ENCODE assay signal across 8 mouse cellular contexts in genomic region chr10:81551597-81552102, GRCm38 (mm10). TPM values are rescaled to one million over a fixed set of nuclear protein-coding genes. Genes with fewer than 3 reads are reported as not detected.
DNase-seq lines count a peak whose midpoint lies in the region; ATAC-seq and TF ChIP-seq lines count a peak whose summit lies in the region.

No protein-coding gene starts in this region.

- no peak overlapping the region for H3K4me2 ChIP-seq in forebrain, embryonic 15.5 days (replicated peaks)
- no peak overlapping the region for H3K4me2 ChIP-seq in liver, postnatal 0 days (ENCODE audit: low read depth, low read length)
- H3K4me2 ChIP-seq in neural tube, embryonic 14.5 days (ENCODE audit: low read depth, low read length): no peak overlapping the region

- H3K4me3 ChIP-seq in ES-E14 (ENCODE audit: insufficient read depth in 1 of 2, low read depth in 1 of 2, low read length in 2 of 2, poor library complexity in 1 of 2, severe bottlenecking in 1 of 2): no peak overlapping the region
- no peak overlapping the region for H3K4me3 ChIP-seq in forebrain, embryonic 15.5 days
- H3K4me3 ChIP-seq in liver, postnatal 0 days (ENCODE audit: low read depth, low read length): no peak overlapping the region
- no peak overlapping the region for H3K4me3 ChIP-seq in neural tube, embryonic 14.5 days (ENCODE audit: low read depth, low read length)

- no peaks in the 10 kb centered on the region for H3K9me3 ChIP-seq in ES-E14 (ENCODE audit: control insufficient read depth, insufficient read depth, low read depth, low read length)
- H3K9me3 ChIP-seq in forebrain, embryonic 15.5 days: no peaks in the 10 kb centered on the region
- H3K9me3 ChIP-seq in liver, postnatal 0 days (ENCODE audit: low read length): no peaks in the 10 kb centered on the region
- no peaks in the 10 kb centered on the region for H3K9me3 ChIP-seq in neural tube, embryonic 14.5 days (ENCODE audit: control insufficient read depth, low read length)

- in situ Hi-C loops in ES-E14 (cut with MboI; ENCODE audit: low sequenced_read_pairs in 2 of 2, unreplicated experiment in 2 of 2): no loop called here

- peak overlapping the region; percentile 51; the same call in 1 of the 2 replicates for H3K9ac ChIP-seq in ES-E14 (ENCODE audit: insufficient read depth, low read depth, low read length, poor library complexity, severe bottlenecking)
- H3K9ac ChIP-seq in forebrain, embryonic 15.5 days (replicated peaks): 0 out of 2 replicates have a peak overlapping the region, but pooled peaks have one; percentile 14
- no peak overlapping the region; the same call in 1 of the 2 replicates for H3K9ac ChIP-seq in liver, postnatal 0 days (replicated peaks)
- no peak overlapping the region for H3K9ac ChIP-seq in neural tube, embryonic 14.5 days (replicated peaks; ENCODE audit: low read depth, low read length)

- peak; percentile 77 for DNase-seq in ES-E14 (ENCODE audit: low read depth, low spot score)
- peak; percentile 76 for DNase-seq in c-Kit-positive CD71-positive TER-119-positive erythroid progenitor cells, embryonic 14.5 days (ENCODE audit: low spot score)
- DNase-seq in heart, postnatal 14 days: peak; percentile 83 to 87
- DNase-seq in layer of hippocampus, adult 11-12 months (ENCODE audit: low spot score): peak; percentile 87
- DNase-seq in liver, postnatal 0 days: peak; percentile 86
- DNase-seq in testis, postnatal 10 days (ENCODE audit: low spot score): peak; percentile 88

- H3K36me3 ChIP-seq in ES-E14 (ENCODE audit: control insufficient read depth, insufficient read depth, low read length, poor library complexity, severe bottlenecking): no peaks in the 10 kb centered on the region
- no peaks in the 10 kb centered on the region for H3K36me3 ChIP-seq in forebrain, embryonic 15.5 days
- H3K36me3 ChIP-seq in liver, postnatal 0 days (replicated peaks; ENCODE audit: insufficient read depth, low read length): no peaks in the 10 kb centered on the region
- H3K36me3 ChIP-seq in neural tube, embryonic 14.5 days (ENCODE audit: control insufficient read depth, insufficient read depth, low read length): no peaks in the 10 kb centered on the region

- TF ChIP-seq EP300 in liver, postnatal 0 days (IDR thresholded peaks at IDR 0.05; ENCODE audit: low read depth): peak; percentile 48

- peak; percentile 81 for ATAC-seq in forebrain, embryonic 15.5 days (replicated peaks)
- peak; percentile 94 for ATAC-seq in liver, postnatal 0 days
- ATAC-seq in neural tube, embryonic 14.5 days (ENCODE audit: low read depth): peak; percentile 83; the same call in 1 of the 2 replicates

- TF ChIP-seq CTCF in liver, postnatal 0 days (IDR thresholded peaks at IDR 0.05; ENCODE audit: low read depth): peak; percentile 92

- WGBS in forebrain, embryonic 15.5 days: 4% methylated on average over 12 of the region's 12 CpGs
- WGBS in liver, postnatal 0 days (ENCODE audit: insufficient replicate concordance): under 1% methylated on average over 12 of the region's 12 CpGs
- WGBS in neural tube, embryonic 14.5 days: 8% methylated on average over 12 of the region's 12 CpGs

- intact Hi-C loops in heart, postnatal 14 days (cut with DNase I): loop anchor here (2.0 to 10.0 kb wide), 2 partner anchors 49 to 53 kb away; partner anchors contain the start of genes BC025920 and Tle6

- no peak overlapping the region for H3K27ac ChIP-seq in ES-E14 (ENCODE audit: insufficient read depth, low read depth, low read length, poor library complexity, severe bottlenecking)
- H3K27ac ChIP-seq in forebrain, embryonic 15.5 days (replicated peaks): no peak overlapping the region
- H3K27ac ChIP-seq in liver, postnatal 0 days (ENCODE audit: low read depth): peak overlapping the region; percentile 51; the same call in 1 of the 2 replicates
- no peak overlapping the region; the same call in 1 of the 2 replicates for H3K27ac ChIP-seq in neural tube, embryonic 14.5 days (ENCODE audit: low read depth, low read length)

- H3K4me1 ChIP-seq in ES-E14 (ENCODE audit: control insufficient read depth in 2 of 2, insufficient read depth in 2 of 2, low read length in 2 of 2, poor library complexity in 1 of 2): peaks cover 3 to 6% of the 10 kb centered on the region in 2 experiments; a peak in 2 of 4 replicates
- peaks cover 7% of the 10 kb centered on the region for H3K4me1 ChIP-seq in forebrain, embryonic 15.5 days
- H3K4me1 ChIP-seq in liver, postnatal 0 days (ENCODE audit: insufficient read depth): peaks cover 10% of the 10 kb centered on the region
- H3K4me1 ChIP-seq in neural tube, embryonic 14.5 days (ENCODE audit: control insufficient read depth, insufficient read depth, low read length): no peaks in the 10 kb centered on the region

- H3K27me3 ChIP-seq in forebrain, embryonic 15.5 days: no peaks in the 10 kb centered on the region
- H3K27me3 ChIP-seq in liver, postnatal 0 days (ENCODE audit: insufficient read depth, low read length): no peaks in the 10 kb centered on the region
- H3K27me3 ChIP-seq in neural tube, embryonic 14.5 days (ENCODE audit: control insufficient read depth, insufficient read depth, low read length): no peaks in the 10 kb centered on the region

TF ChIP-seq in ES-E14, 5 proteins besides CTCF, POLR2A, EP300 and RAD21:
- TF ChIP-seq CHD2 (IDR thresholded peaks at IDR 0.05; ENCODE audit: low read depth, low read length) (no peak), MAFK (IDR thresholded peaks at IDR 0.05; ENCODE audit: insufficient read depth, low read depth, low read length) (no peak)

RNA-seq across cellular contexts. Expression of gene Gna11, which starts 6.7 kb away (rescaled TPM):
- 52.1 and 53.4 TPM in 2 replicates for total RNA-seq in ES-E14 (2012; rRNA removed)
- polyA plus RNA-seq in forebrain, embryonic 15.5 days (2015; fragmentation: Nextera tagmentation; extraction: Ambion mirVana): 99.8 and 103 TPM in 2 replicates
- total RNA-seq in heart, postnatal 14 days (2021): 10 to 100 TPM; 50.6 to 51.6 TPM
- polyA plus RNA-seq in liver, postnatal 0 days (2015; fragmentation: Nextera tagmentation; extraction: Ambion mirVana): 18.3 and 19.2 TPM in 2 replicates
- 81.1 and 89.8 TPM in 2 replicates for polyA plus RNA-seq in neural tube, embryonic 14.5 days (2014; fragmentation: Nextera tagmentation; extraction: Ambion mirVana)

RNA-seq across cellular contexts. Expression of gene Aes, which starts 7.6 kb away (rescaled TPM):
- total RNA-seq in ES-E14 (2012; rRNA removed): 102 and 145 TPM in 2 replicates
- 665 and 705 TPM in 2 replicates for polyA plus RNA-seq in forebrain, embryonic 15.5 days (2015; fragmentation: Nextera tagmentation; extraction: Ambion mirVana)
- 100 to 1,000 TPM; 900 to 948 TPM for total RNA-seq in heart, postnatal 14 days (2021)
- 256 and 266 TPM in 2 replicates for polyA plus RNA-seq in liver, postnatal 0 days (2015; fragmentation: Nextera tagmentation; extraction: Ambion mirVana)
- 347 and 599 TPM in 2 replicates for polyA plus RNA-seq in neural tube, embryonic 14.5 days (2014; fragmentation: Nextera tagmentation; extraction: Ambion mirVana)

RNA-seq across cellular contexts. Expression of gene Tle2, which starts 22.7 kb away (rescaled TPM):
- total RNA-seq in ES-E14 (2012; rRNA removed): 2.4 and 2.6 TPM in 2 replicates
- polyA plus RNA-seq in forebrain, embryonic 15.5 days (2015; fragmentation: Nextera tagmentation; extraction: Ambion mirVana): 27.3 and 28.0 TPM in 2 replicates
- 10 to 100 TPM in 1 of 2 experiments, 1 to 10 TPM in 1; 9.4 to 11.2 TPM for total RNA-seq in heart, postnatal 14 days (2021)
- polyA plus RNA-seq in liver, postnatal 0 days (2015; fragmentation: Nextera tagmentation; extraction: Ambion mirVana): 1.2 and 2.2 TPM in 2 replicates
- polyA plus RNA-seq in neural tube, embryonic 14.5 days (2014; fragmentation: Nextera tagmentation; extraction: Ambion mirVana): 32.4 and 37.3 TPM in 2 replicates

RNA-seq across cellular contexts. Expression of gene Gna15, which starts 27.6 kb away (rescaled TPM):
- 11.8 and 16.6 TPM in 2 replicates for total RNA-seq in ES-E14 (2012; rRNA removed)
- polyA plus RNA-seq in forebrain, embryonic 15.5 days (2015; fragmentation: Nextera tagmentation; extraction: Ambion mirVana): 0.57 and 0.84 TPM in 2 replicates
- under 1 TPM; 0.73 to 0.76 TPM for total RNA-seq in heart, postnatal 14 days (2021)
- polyA plus RNA-seq in liver, postnatal 0 days (2015; fragmentation: Nextera tagmentation; extraction: Ambion mirVana): 4.0 and 4.4 TPM in 2 replicates
- polyA plus RNA-seq in neural tube, embryonic 14.5 days (2014; fragmentation: Nextera tagmentation; extraction: Ambion mirVana): 0.40 and 1.9 TPM in 2 replicates

RNA-seq across cellular contexts. Expression of gene Tle6, which starts 49.2 kb away (rescaled TPM):
- total RNA-seq in ES-E14 (2012; rRNA removed): 17.7 and 22.0 TPM in 2 replicates
- polyA plus RNA-seq in forebrain, embryonic 15.5 days (2015; fragmentation: Nextera tagmentation; extraction: Ambion mirVana): 3.0 and 4.2 TPM in 2 replicates
- total RNA-seq in heart, postnatal 14 days (2021): 10 to 100 TPM in 1 of 2 experiments, 1 to 10 TPM in 1; 8.0 to 10.2 TPM
- 2.9 and 3.0 TPM in 2 replicates for polyA plus RNA-seq in liver, postnatal 0 days (2015; fragmentation: Nextera tagmentation; extraction: Ambion mirVana)
- 5.0 and 6.6 TPM in 2 replicates for polyA plus RNA-seq in neural tube, embryonic 14.5 days (2014; fragmentation: Nextera tagmentation; extraction: Ambion mirVana)

Comparison
In these comparisons a context has a peak if more than half of its experiments do, and no peak if none do; other contexts are left out.
1. H3K9ac ChIP-seq: peak in ES-E14 (single experiment) and forebrain, embryonic 15.5 days (single experiment); none in liver, postnatal 0 days (single experiment) and neural tube, embryonic 14.5 days (single experiment).
2. Peak in every context shown above with its lines, with median percentiles within 50 percentile points of each other: DNase-seq and ATAC-seq.